Mouse (Mus musculus): Measurements from ENCODE around the gene Plekho2. TPM values are rescaled to one million over a fixed set of nuclear protein-coding genes. Genes with fewer than 3 reads are reported as not detected.

Plekho2 gene
- total RNA-seq, 2 experiments from 2014 or later, result 12.9 to 13.2 TPM

DNA sequence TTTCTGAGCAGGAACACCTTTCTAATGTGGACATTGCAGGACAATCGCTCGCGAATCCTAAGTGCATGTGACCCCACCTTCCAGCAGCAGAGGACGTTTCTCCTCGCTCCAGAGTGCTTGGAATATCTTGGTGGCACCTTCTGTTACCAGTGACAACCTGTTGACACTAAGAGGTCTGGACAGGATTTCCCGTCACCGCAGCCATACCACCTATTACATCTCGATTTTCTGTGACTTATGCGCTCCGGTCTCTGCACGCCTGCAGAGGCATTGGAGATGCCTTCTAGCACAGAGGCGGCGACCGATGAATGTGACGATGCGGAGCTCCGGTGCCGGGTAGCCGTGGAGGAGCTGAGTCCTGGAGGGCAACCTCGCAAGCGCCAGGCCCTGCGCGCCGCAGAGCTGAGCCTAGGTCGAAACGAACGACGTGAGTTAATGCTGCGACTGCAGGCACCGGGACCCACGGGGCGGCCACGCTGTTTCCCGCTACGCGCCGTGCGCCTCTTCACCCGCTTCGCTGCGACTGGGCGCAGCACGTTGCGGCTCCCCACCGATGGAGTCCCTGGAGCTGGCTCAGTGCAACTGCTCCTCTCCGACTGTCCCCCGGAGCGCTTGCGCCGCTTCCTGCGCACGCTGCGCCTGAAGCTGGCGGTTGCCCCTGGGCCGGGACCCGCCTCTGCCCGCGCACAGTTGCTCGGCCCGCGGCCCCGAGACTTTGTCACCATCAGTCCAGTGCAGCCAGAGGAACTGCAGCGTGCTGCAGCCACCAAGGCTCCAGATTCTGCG is 7.9 kb upstream of the Plekho2 start:
- intact Hi-C loops (cut with DNase I), result loop anchor here (10.0 kb wide), 1 partner anchor 153 kb away; the partner anchor contains the start of gene Mtfmt
- DNase-seq (ENCODE audit: low spot score), result no peak

DNA sequence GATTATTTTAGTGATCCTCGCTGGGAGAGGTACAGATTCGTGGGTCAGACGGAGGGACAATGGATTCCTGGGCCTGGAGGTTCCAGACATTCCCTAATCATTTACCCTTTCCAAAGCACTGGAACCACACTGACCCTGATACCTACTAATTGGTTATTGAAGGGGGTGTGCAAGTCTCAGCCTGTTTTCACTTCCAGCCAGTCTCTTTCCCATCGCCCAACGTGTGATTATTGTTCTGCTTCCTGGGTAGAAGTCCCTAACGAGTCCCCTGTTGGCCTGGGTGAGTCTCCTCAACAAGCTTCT is 7.4 kb upstream of the Plekho2 start:
- DNase-seq (ENCODE audit: low spot score), result no peak
- intact Hi-C loops (cut with DNase I), result loop anchor here (10.0 kb wide), 1 partner anchor 152 kb away; the partner anchor contains the start of gene Mtfmt

DNA sequence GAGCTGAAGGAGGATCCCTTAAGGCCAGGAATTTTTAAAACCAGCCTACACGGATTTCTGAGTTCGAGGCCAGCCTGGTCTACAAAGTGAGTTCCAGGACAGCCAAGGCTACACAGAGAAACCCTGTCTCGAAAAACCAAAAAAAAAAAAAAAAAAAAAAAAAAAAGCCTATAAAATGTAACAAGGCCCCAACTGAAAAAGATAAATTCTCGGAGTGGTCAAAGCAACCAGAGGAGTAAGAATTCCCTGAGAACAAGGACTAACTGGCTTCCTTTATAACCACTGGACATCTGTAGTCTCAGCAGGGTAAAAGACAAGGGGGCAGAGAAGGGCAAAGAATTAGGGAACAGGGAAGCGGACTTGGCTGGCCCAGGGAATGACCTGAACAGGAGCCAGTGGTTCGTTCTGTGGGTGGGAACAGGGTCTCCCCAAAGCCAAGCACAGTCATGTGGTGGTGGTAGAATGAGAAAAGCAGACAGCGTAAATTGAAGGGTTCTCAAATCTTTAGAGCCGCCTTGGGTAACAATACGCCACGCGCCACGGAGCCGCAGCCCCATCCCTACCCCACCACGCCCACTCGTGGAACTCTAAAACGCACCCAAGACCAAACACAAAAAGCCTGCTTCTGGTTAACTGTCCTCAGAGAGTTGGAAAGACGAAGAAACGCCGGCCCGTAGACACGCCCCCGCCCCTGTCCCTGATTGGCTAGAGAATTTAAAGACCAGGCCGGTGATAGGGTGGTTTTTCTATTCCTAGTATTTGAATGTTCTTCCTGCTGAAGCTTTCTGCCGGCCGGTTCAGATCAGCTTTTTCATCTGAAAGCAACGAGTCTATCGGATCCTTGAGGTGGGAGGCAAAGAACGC is 6.8 kb upstream of the Plekho2 start, which contains the start of gene Pif1:
Gene Pif1, plus strand, starts transcription at position 755 of the 864 bp plus-strand sequence.
- peak; percentile 77 for DNase-seq (ENCODE audit: low spot score)
- intact Hi-C loops (cut with DNase I), result loop anchor here (10.0 kb wide), 1 partner anchor 152 kb away; the partner anchor contains the start of gene Mtfmt

DNA sequence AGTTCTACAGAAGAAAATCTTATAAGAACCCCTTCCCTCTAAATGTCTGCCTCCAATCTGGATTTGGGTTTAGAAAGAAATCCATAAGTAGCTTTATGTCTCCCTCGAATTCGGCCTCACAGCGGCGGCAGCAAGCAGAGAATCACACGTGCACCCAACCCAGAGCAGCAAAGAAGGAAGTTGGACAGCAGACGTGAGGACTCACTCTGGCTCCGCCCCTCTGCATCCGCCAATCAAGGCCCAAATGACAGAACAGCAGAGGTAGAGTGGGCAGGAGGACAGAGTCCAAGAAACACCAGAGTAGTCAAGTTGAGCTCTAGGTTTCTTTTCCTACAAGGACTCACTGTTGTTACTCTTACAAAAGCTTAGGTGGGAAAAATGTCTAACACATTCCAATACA is 3.2 kb upstream of the Plekho2 start:
- intact Hi-C loops (cut with DNase I), result loop anchor here (10.0 kb wide), 1 partner anchor 148 kb away; the partner anchor contains the start of gene Mtfmt
- DNase-seq (ENCODE audit: low spot score), result no peak

DNA sequence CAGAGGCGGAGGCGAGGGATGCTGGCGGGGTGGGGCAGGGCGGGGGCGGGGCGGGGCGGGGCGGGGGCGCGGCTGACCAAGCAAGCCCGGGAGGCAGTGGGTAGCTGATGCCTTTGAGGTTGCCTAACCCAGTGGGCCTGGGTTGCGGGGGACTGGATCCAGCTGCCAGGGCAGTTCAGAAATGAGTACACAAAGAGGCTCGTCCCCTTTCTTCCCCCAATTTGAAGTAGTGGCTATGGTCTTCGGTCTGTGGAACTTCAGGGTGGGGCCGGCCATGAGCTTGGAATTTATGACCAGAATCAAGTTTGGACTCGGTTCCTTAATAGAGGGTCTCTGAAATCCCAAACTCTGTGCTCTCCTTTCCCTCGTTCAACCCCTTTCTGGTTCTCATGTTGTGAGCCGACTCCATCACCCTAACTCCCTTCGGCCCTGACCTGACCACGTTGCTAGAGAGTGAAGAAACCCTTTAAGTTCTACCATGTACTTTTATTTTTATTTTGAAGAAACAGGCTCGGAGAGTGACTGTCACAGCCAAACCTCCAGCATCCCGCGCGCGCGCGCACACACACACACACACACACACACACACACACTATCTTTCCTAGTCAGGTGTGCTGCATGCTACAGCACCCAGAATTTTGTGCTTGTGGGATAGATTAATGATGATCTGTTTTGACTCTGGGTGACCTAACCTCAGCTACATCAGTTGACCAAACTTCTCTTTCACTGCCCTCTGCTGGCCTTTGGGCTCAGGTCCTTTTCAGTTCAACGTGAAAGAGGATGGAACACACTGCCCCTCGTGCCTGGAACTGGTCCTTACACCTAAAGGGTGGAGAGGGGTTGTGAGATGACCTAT is 789 bp upstream of the Plekho2 start:
- intact Hi-C loops (cut with DNase I), result loop anchor here (1.0 to 10.0 kb wide), 2 partner anchors 56 to 146 kb away; partner anchors contain the start of gene Mtfmt

DNA sequence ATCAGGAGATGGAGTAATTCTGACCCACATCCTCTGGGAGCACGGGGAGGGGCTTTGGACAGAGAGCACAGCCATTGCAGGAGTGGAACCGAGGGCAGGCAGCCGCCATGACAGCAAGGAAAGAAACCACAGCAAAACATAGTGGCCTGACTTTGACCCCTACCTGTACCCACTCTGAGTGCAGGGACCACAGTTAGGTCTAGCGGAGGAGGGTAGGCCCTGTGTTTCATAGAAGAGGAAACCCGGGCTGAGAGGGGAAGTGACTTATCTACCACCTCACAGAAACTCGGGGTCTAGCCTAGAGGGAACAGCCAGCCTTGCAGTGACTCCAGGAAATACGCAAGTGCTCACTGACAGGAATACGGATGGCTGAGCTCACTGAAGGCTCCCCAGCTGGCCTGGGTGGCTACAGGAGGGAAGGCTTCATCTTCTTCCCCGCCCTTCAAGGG is 1.0 kb downstream of the Plekho2 start:
- DNase-seq (ENCODE audit: low spot score), result peak; percentile 50
- intact Hi-C loops (cut with DNase I), result loop anchor here (5.0 kb wide), 1 partner anchor 117 kb away; the partner anchor contains the start of gene Spg21

More for the DNA sequence above, 789 bp upstream of the Plekho2 start:
- peak; percentile 77 for DNase-seq (ENCODE audit: low spot score)

DNA sequence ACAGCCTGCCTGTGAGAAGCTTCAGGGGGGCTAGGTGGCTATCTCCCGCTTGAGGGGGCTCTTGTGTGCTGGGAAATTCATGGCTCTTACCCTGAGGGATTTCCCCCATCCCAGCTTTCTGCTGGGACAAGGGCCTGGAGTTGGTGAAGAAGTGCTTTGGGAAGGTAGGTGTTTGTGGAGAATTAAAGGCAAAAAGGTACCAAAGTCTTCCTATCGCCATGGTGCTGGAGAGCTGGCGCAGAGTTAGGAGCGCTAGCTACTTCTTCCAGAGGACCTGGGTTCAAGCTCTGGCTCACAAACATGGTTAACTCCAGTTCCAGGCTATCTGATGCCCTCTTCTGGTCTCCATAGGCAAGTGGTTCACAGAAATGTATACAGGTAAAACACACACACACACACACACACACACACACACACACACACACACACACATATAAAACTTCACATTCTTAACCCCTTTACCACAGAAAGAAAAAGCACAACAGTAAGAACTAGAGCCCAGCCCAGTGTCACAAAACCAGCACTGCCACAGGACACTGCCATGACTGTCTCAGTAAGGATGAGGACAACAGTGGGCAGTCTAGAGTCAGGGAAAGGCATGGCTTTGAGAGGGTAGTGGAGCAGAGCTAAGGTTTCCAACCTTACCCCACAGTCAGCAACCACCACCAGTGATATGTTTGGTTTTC is 2.2 kb downstream of the Plekho2 start:
- intact Hi-C loops (cut with DNase I), result loop anchor here (2.0 to 5.0 kb wide), 2 partner anchors 21 to 115 kb away; partner anchors contain the start of gene Spg21
- DNase-seq (ENCODE audit: low spot score), result no peak

DNA sequence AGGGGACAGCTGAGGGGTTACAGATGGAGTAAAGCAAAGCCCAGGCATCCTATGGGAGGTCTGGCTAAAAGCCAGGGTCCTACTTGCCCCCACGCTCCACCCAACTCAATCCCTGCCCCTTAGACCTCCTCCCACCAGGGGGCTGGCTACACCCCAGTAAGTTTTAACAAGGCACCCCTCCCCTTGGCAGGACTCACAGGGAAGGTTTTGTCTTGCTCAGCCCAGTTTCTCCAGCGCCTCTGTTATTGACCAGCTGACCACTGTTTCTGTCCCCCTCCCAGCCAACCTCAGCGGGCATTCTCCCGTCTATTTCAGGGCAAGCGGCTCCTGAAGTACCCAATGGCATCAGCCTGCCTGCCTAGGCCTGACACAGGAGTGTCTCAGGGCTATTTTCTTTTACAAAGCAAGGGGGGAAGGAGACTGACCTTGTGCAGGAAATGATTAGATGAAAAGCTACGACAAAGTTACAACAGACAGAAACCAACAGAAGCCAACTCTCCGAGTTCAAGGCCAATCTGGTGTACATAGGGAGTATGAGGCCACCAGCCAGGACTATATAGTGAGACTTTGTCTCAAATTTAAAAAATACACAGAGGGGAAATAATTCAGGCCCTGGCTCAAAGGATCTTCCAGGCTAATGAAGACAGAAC is 2.9 kb downstream of the Plekho2 start:
- peak; percentile 56 for DNase-seq (ENCODE audit: low spot score)
- intact Hi-C loops (cut with DNase I), result loop anchor here (2.0 to 5.0 kb wide), 2 partner anchors 20 to 115 kb away; partner anchors contain the start of gene Spg21

DNA sequence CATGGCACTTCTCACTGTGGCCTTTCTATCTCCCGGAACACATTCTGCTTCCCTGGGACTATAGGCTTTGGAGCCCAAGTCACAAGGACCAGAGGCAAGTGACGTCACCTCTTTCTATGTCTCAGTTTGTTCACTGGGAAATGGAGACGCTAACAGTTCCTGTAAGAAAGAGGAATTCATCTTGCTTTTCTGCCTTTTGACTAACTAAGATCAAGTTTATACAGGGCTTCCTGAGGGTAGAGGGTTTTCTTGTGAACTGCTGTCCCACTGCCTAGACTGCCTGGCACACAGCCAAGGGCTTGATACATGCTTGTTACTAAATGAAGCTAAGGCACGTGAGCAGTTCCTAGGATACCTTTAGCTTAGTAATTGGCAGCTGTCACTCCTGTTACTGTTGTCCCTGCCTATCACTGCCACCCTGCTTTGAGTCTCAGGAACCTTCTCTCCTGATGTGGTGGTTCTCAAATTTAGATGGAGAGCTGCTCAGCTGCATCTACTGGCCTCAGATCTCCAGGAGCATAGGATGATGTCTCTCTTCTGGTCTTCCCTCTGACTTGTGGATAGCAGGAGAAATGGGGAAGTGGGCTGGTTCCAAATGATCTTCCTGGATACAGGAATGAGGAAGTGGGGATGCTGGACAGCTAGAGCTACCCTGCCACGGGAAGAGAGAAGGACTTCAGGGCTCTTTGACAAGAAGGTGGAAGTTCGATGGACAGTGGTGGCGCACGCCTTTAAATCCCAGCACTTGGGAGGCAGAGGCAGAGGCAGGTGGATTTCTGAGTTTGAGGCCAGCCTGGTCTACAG is 4.2 kb downstream of the Plekho2 start:
- DNase-seq (ENCODE audit: low spot score), result no peak
- intact Hi-C loops (cut with DNase I), result loop anchor here (2.0 to 5.0 kb wide), 2 partner anchors 19 to 113 kb away; partner anchors contain the start of gene Spg21

DNA sequence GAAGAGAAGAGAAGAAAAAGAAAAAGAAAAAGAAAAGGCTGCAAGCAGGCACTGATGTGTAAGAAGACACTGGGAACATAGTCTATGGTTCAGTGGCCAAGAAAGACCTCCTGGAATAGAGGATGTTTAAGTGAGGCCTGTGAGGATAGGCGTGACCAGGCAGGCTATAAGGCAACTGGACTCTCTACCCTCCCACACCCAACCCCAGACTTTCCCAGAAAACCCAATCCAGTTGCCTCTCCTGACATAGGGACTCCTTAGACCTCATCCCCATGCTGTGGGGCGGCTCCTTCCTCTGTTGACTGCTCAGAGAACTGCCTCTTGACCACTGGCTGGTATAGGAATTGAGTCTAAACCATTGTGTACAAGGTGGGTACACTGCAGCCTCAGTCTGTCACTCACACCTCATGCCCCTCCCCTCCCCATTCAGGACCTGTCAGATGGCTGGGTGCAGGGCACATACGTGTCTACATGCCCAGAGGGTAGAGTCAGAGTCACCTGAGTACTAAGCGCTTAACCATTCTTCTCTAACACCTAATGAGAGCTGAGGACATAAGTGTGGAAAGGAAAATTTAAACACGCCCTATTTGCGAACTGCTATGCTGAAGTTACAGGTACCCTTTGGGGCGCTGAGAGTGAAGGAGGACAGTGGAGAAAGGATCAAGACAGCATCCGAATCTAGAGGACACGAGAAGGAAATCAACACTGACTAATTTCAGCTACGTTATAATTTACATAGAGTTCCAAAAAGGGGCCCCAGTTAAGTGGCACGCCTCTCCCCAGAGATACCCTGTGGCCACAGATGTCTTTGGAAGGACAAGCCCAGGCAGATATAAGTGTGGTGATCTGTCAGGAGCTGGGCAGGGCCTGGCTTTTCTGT is 5.1 kb downstream of the Plekho2 start:
- intact Hi-C loops (cut with DNase I), result loop anchor here (5.0 kb wide), 1 partner anchor 112 kb away; the partner anchor contains the start of gene Spg21

DNA sequence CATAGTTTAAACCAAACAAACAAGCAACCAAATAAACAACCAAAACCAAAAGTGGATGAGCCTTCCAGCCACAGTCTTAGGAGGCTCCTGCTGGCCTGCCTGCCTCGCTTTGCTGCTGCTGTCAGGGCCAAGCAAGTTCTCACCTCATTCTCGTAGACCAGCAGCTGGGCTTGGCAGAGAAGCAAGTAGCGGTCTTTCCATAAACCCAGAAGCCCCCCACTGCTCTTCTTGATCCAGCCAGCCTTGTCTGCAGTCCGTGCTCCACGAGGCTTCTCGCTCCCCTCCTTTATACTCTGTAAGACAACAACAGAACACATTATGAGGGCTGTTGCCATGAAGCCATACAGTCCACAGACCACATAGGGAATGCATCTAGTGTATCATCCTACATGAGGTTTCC is 7.0 kb downstream of the Plekho2 start:
- DNase-seq (ENCODE audit: low spot score), result no peak
- intact Hi-C loops (cut with DNase I), result no loop called here

More for the DNA sequence above, 5.1 kb downstream of the Plekho2 start:
- no peak for DNase-seq (ENCODE audit: low spot score)

DNA sequence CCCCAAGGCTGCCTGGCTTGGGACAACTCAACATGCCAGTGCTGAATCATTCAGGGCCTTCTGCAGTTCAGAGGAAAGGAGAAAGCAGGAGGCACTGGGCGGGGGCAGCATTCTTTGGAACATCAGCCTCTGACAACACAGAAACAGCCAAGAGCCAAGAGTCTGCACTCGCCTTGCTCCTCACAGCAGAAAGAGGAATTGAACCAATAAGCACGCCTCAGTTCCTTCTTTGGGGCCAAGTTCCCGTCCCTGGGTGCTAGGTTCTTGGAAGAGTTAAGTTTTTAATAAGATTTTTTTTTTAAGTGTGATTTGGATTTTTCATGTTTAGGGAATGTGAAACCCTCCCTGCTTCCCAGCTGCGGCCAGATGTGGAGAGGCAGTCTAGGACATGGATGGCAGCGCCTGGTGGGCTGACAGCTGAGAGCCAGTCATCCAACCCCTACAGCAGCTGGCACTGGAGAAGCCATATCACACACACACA is 10.3 kb downstream of the Plekho2 start:
- intact Hi-C loops (cut with DNase I), result no loop called here
- peak; percentile 73 for DNase-seq (ENCODE audit: low spot score)

DNA sequence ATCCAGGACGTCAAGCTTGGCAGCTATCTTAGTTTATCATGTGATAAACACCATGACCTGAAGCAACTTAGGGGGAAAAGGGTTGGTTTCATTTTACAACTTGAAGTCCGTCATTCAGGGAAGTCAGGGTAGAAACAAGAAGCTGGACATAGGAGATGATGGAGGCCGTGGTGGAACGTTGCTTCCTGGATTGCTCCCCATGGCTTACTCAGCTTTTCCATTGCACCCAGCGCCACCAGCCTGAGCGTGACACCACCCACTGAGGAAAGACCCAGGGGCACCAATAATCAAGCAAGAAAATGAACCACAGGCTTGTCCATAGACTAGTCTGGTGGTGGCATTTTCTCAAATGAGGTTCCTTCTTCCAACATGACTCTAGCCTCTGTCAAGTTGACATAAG is 11.1 kb downstream of the Plekho2 start:
- no peak for DNase-seq (ENCODE audit: low spot score)
- intact Hi-C loops (cut with DNase I), result no loop called here

DNA sequence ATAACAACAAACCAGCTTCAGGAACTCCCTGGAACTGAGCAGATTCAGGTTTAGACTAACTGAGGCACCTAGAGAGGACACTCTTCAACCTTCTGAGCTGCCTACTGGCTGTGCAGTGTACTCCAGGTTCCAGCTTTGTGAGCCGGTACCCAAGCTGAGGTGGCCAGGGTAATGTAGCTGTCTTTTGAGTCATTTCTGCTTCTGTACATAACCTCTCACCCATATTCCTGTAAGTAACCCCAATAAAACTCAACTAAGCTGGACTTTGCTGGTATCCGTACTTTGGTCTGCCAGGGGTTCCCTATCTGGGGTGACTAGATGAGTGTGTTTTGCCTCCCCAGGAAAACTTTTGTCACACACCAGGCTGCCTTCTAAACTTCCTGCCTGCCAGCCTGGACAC is 15.1 kb downstream of the Plekho2 start:
- DNase-seq (ENCODE audit: low spot score), result no peak
- intact Hi-C loops (cut with DNase I), result no loop called here

DNA sequence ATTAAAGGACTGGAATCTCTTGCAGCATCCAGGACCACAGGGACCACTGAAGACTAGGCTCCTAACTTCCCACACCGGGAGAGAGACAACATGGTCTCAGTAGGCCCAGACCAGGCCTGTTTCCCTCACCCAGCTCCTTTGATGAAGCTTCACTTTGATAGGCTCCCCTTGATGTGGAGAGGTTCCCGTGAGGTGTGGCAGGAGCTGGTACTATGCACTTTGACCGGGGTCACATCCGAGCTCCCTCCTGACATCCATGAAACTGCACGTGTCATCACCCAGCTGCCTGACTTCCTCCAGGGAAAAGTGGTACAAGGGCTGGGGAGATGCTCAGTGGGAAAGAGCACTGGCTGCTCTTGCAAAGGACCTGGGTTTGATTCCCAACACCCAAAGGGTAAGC is 16.8 kb downstream of the Plekho2 start:
- intact Hi-C loops (cut with DNase I), result no loop called here
- DNase-seq (ENCODE audit: low spot score), result no peak

DNA sequence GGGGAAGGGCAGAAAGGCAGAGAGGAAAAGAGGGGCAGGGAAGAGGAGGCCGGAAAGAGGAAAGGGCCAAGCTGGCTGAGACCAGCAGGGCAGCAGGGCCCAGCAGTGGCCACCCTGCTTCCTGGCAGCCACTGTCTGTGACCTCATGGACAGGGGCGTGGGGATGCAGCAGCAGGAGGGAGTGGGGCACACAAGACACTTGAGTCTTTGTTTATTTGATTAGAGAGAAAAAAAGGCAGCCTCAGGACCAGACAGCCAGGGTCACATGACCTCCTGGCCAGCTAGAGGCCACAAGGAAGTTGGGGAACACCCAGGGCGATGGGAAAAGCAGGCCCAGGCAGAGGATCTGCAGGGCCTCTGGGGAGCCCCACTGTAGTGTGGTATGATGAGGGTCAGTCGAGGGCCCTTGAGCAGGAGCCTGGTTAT is 17.7 kb downstream of the Plekho2 start:
- peak; percentile 81 for DNase-seq (ENCODE audit: low spot score)
- intact Hi-C loops (cut with DNase I), result no loop called here
